Mouse (Mus musculus): ENCODE data around the gene Pla2g4d.
"Not testable (repeated sequence)": the region's sequence is repeated elsewhere in the genome, so short reads cannot be mapped to it uniquely, and the experiment has no call there.

Gene Pla2g4d

DNA sequence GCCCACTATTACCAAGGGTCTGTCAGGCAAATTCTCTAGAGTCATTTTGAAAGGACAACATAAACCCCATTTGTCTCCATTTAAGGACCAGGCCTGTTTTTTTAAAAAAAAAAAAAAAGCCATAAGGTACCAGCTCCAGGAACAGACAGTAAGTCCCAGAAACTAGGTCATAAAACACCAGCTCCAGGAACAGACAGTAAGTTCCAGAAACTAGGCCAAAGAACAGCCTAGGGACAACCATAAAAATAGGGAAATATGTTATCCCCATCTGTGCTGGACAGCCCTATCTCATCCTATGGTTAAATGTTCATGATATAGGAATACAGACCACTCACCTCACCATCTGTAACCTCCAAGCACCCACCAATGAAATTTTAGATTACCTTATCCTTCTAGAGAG is 32.7 kb downstream of the Pla2g4d start:
- DNase-seq = no peak

DNA sequence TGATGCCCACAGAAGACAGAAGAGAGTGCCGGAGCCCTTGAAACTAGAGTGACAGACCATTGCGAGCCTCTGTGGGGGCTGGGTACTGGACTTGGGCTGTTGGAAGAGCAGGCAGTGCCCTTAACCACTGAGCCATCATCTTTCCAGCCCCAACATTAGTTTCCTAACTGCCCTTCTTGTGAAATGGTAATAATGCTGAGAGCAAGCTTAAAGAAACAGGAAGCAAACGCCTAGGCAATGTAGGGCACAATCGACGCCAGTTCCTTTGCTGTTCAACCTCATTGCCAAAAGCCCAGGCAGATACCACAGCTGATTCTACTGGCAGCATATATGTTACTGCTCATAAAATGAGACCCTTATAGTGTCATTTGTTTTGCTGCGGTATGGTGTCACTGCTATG is 36.4 kb downstream of the Pla2g4d start:
- DNase-seq = no peak

DNA sequence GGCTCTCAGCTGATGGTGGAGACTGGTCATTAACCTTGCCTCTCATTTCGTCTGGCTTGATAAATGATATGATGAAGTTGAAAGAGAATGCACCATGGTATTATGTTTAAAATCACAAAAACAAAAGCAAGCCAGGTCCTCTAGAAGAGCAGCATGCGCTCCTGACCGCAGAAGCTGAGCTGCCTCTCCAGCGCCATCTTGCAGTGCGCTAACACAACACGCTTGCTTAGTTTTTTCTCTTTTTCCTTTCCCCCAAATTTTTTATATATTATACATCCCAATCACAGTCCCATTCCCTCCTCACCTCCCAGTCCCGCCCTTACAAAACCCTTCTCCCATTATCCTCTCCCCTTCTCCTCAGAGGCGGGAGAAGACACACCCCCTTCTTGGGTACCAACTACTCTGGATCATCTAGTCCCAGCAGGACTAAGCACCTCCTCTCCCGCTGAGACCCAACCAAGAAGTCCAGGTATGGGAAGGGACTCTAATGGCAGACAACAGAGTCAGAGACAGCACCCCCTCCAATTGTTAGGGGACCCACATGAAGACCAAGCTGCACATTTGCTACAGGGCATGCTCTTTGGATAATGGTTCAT is 43.5 kb downstream of the Pla2g4d start:
- DNase-seq = peak; percentile 38

DNA sequence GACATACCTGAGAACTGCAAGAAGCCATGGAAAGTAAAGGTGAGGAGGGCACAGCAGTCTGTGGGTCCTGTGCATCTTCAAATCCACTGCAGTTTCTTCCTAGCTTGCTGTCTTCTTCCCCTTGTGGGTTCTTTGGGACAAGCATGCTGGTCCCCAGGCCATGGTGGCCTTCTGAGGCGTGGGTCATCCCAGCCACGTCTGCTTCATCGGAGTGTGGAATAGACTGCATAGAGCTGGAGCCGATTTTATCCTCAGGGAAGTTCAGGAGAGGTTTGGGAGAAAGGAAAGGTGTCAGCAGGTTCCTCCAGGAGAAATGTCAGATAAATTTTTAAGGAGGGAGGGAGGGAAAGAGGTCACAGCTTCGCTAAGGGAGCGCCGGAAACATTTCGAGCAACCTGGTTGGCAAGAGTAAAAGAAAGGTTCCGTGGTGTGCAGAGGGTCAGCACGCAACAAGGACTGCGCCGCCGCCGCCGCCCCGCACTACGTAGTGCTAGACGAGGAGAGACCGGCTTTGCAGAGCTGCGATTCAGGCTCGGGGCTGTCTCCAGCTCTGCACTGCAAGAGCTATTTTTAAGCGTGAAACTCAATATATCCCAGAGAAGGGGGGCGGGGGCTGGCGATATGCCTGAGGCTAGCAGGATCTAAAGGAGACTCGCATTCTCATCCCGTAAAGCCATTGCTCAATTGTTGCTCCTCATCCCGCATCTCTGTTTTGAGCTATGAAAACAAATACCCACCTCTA is 44.1 kb downstream of the Pla2g4d start, which contains the start of gene Pla2g4e:
Gene Pla2g4e (minus strand): TSS at position 657 of the 742 bp plus-strand sequence.
- DNase-seq = peak; percentile 51

DNA sequence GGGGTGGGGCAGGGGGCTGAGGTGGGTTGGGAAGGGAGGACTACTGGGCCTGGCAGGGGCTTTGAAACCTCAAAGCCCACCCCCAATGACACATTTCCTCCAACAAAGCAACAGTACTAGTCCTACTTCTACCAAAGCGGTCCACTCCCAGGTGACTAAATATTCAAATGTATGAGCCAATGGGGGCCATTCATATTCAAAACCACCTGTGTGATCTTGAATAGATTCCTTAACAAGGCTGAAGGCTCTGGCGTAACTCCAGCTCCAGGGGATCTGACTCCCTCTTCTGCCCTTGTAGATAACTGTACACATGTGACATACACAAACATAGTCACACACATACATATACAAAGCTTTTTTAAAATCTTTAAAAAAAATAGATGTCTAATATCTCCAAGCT is 45.0 kb downstream of the Pla2g4d start:
- DNase-seq = peak; percentile 35

DNA sequence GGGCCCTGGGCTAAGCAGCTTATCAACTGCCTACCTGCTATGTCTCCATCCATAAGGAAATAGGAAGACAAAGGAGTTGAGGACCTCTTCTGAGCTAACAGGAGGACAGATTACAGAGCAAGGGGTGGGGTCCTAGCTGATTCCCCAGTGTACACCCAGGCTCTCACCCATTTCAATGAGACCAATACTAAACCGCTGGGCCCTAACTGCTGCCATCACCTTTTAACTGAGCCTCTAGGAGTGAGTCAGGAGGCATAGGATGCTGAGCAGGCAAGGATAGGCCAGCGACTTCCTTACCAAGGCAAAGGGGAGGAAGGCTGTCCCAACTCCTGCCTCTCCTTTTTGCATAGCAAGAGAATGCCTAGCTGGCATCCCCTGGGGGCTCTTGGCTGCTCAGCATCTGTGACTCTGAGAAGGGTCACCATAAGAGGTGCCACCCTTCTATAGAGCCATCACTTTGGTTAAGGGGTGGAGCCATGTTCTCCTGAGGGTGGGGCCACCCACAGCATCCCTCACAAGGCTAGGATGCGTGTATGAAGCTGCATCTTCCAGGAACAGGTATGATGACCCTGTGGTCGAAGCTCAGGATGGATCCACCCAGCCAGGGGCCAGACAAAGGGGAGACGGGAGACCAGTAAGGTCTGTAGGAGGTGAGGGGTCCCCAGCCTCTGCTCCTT is 46.1 kb downstream of the Pla2g4d start:
- DNase-seq = peak; percentile 41

DNA sequence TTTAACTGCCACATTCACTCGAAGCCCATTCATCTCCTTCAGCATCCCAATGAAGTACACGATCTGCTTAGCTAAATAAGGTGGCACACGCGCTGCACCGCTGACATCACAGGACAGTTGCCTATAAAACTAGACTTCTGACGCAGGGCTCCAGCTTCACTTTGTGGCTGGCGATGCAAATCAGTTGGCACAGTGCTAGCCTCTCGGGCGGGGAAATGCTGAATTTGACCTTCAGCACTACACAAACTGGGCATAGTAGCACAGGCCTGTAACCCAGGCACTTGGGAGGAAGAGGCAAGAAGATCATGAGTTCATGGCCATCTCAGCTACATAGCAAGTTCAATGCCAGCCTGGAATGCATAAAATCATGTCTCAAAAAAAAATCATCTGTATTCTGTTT is 50.3 kb downstream of the Pla2g4d start:
- not testable (repeated sequence) for DNase-seq

DNA sequence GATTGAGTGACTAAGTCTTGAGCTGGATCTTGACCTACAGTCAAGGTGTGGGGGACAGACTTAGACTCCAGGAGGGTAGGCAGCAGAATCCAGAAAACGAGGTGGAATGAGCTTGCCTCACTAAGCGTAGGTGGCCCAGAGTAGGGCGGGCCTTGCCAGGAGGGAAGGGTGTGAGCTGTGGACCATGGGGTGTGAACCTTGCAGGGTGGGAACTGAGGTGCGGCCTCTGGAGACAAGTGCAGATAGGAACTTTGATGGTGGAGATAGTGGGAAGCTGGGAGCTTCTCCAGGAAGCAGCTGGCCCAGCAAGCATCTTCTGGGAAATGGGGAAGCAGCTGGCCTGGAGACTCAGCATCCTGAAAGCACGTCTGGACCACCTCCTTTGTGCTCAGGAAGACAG is 51.2 kb downstream of the Pla2g4d start:
- DNase-seq = no peak

DNA sequence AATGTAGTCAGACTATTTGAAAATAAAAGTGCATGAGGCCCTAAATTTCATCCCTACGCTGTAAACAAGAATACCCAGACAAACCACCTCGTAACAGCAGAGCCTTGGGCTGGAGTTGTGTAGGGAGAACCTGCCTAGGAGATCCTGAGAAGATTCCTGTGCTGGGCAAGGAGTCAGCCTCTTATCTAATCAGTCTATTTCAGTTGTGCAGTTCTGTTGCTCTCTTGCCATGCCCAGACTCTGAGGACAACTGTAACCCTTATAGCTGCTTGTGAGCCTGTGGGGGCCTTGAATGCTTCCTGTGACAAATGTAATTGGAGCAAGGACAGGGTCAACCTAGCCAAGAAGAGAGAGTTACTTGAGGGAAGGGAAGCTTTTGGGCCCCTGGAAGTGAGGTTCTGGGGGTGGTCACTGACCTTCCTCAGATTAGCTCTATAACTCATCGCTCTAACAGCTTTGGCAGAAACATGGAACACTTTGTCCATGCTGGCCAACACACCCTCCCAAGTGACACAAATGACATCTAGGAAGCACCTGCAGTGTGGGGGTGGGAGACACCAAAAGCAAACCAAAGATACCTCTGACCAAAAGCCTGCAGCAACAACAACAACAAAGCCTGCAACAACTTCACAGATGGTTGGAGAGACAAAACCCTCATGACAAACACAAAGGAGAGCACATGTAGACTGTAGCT is 52.9 kb downstream of the Pla2g4d start:
- DNase-seq = no peak

DNA sequence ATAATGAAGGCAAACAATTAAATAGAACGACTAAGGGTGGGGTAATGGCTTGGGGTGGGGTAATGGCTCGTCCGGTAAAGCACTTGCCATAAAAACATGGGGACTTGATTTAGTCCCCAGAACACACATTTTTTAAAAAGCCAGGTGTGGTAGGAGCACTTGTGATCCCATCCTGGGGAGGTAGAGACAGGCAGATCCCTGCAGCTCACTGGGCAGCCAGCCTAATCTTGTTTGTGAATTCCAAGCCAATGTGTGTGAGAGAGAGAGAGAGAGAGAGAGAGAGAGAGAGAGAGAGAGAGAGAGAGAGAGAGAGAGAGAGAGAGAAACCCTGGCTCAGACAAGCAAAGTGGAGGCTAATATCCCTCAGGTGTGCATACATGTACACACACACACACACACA is 53.6 kb downstream of the Pla2g4d start:
- peak; percentile 38 for DNase-seq

DNA sequence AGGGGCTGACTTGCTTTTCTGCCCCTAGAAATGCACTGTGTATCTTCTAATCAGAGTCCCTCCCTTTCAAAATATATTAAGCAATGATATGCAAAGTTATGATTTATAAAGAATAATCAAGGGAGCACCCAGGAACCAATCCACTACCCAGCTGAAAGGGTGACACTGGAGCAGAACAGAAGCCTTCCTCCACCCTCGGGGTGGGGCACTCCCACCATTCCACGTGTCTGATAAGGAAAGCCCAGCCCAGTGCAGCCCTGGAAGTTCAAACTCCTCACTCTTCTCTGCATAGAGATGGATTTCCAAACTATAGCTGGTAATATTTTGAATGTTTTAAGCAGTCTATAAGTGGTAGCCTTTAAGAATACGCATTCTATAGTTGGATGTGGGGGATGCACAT is 57.4 kb downstream of the Pla2g4d start:
- no peak for DNase-seq
